Mouse (Mus musculus): ENCODE data around the gene Inhbc.

GRCm38 (mm10) chr10:127412101-127412500 lies 41.9 kb upstream of the Inhbc start:
- TF ChIP-seq CTCF (IDR thresholded peaks at IDR 0.05; ENCODE audit: low read depth) (no peak), EP300 (IDR thresholded peaks at IDR 0.05; ENCODE audit: low read depth) (no peak)

Data from heart, postnatal 0 days (tissue).